In the genomic region with DNA sequence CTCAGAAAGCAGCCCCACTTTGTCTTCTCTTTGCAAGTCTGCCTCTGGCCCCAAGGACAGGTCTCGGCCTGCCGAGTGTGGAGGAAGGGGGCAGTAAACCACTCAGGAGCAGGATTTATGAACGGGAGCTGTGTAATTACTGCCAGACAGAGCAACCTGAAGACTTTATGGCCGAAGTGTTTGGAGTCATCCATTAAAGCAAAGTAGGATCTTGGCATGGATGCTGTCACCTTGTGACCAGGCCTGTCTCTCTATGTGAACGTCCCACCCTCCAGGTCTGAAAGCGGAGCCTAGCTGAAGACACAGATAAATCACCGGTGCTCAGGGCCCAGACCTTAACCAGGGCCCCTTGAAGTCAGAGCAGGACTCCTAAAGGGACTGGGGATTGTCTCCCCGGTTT, we compare ENCODE assay signal across 21 mouse cellular contexts.
DNase-seq lines count a peak whose midpoint lies in the region; ATAC-seq lines count a peak whose summit lies in the region.
"Had no signal": no experiment of that assay in that cellular context is flagged by ENCODE, and none has a peak within 500 bp of the region (broad histone marks: within the 10 kb centered on the region; RNA-seq: fewer than 3 reads in every experiment).

No protein-coding gene starts in this region.

- 13% methylated on average over 8 of the region's 8 CpGs for WGBS in kidney, embryonic 14.5 days
- 0% methylated on average over 8 of the region's 8 CpGs for WGBS in limb, embryonic 11.5 days

- peaks cover 7% of the 10 kb centered on the region; the same call in 1 of the 2 replicates for H3K4me1 ChIP-seq in kidney, embryonic 14.5 days (ENCODE audit: control insufficient read depth, insufficient read depth, low read length)
- H3K4me1 ChIP-seq in limb, embryonic 11.5 days (ENCODE audit: control insufficient read depth, insufficient read depth, low read length) = peaks cover 9% of the 10 kb centered on the region; the same call in 1 of the 2 replicates
- H3K4me1 ChIP-seq: heart, embryonic 12.5 days; liver, embryonic 12.5 days; midbrain, embryonic 12.5 days; stomach, embryonic 15.5 days had no signal

- no peaks in the 10 kb centered on the region for H3K27me3 ChIP-seq in kidney, embryonic 14.5 days (ENCODE audit: control insufficient read depth, insufficient read depth, low read length)
- H3K27me3 ChIP-seq in limb, embryonic 11.5 days (ENCODE audit: control insufficient read depth, insufficient read depth, low read length) = no peaks in the 10 kb centered on the region
- H3K27me3 ChIP-seq: embryonic facial prominence, embryonic 15.5 days; heart, embryonic 12.5 days; liver, embryonic 12.5 days; midbrain, embryonic 12.5 days; stomach, embryonic 15.5 days had no signal

- H3K27ac ChIP-seq in kidney, embryonic 14.5 days (ENCODE audit: low read depth, low read length) = no peak overlapping the region
- H3K27ac ChIP-seq in limb, embryonic 11.5 days (replicated peaks; ENCODE audit: low read depth, low read length) = peak overlapping the region; percentile 62
- H3K27ac ChIP-seq: embryonic facial prominence, embryonic 15.5 days; liver, embryonic 12.5 days; midbrain, embryonic 12.5 days; stomach, embryonic 15.5 days had no signal

- no peaks in the 10 kb centered on the region for H3K9me3 ChIP-seq in kidney, embryonic 14.5 days (ENCODE audit: control insufficient read depth, low read length)
- H3K9me3 ChIP-seq in limb, embryonic 11.5 days (ENCODE audit: control insufficient read depth, low read length) = no peaks in the 10 kb centered on the region
- H3K9me3 ChIP-seq: embryonic facial prominence, embryonic 15.5 days; forebrain, embryonic 10.5 days; heart, embryonic 12.5 days; liver, embryonic 12.5 days; midbrain, embryonic 12.5 days; stomach, embryonic 15.5 days had no signal

- H3K4me2 ChIP-seq in kidney, embryonic 14.5 days (replicated peaks; ENCODE audit: low read depth, low read length) = no peak overlapping the region
- H3K4me2 ChIP-seq in limb, embryonic 11.5 days (ENCODE audit: low read depth, severe bottlenecking) = no peak overlapping the region
- H3K4me2 ChIP-seq: embryonic facial prominence, embryonic 15.5 days; heart, embryonic 12.5 days; liver, embryonic 12.5 days; lung, embryonic 14.5 days; midbrain, embryonic 12.5 days; stomach, embryonic 15.5 days had no signal

- peak; percentile 90 for ATAC-seq in kidney, embryonic 14.5 days (ENCODE audit: low FRiP score, low TSS enrichment)
- ATAC-seq in limb, embryonic 11.5 days (ENCODE audit: insufficient number of reproducible peaks, low FRiP score, low TSS enrichment, low read depth) = 0 out of 2 replicates have a peak, but pooled peaks have one; percentile 60
- ATAC-seq: liver, embryonic 12.5 days had no signal

- H3K36me3 ChIP-seq in kidney, embryonic 14.5 days (ENCODE audit: control insufficient read depth, insufficient read depth, low read length) = no peaks in the 10 kb centered on the region
- H3K36me3 ChIP-seq in limb, embryonic 11.5 days (ENCODE audit: control insufficient read depth, insufficient read depth, low read length) = no peaks in the 10 kb centered on the region
- H3K36me3 ChIP-seq: embryonic facial prominence, embryonic 15.5 days; forebrain, embryonic 10.5 days; heart, embryonic 12.5 days; liver, embryonic 12.5 days; midbrain, embryonic 12.5 days; stomach, embryonic 15.5 days had no signal

- no peak overlapping the region for H3K4me3 ChIP-seq in kidney, embryonic 14.5 days (ENCODE audit: low read length)
- H3K4me3 ChIP-seq in limb, embryonic 11.5 days (ENCODE audit: low read depth, low read length) = no peak overlapping the region
- H3K4me3 ChIP-seq: embryonic facial prominence, embryonic 15.5 days; forebrain, embryonic 10.5 days; heart, embryonic 12.5 days; liver, embryonic 12.5 days; midbrain, embryonic 12.5 days; myocyte; stomach, embryonic 15.5 days had no signal

- no peak for DNase-seq in kidney, postnatal 25 days
- peak; percentile 52 to 58 for DNase-seq in urinary bladder, postnatal 36 days (ENCODE audit: low spot score in 2 of 2)
- DNase-seq in urinary bladder, postnatal 4 days (ENCODE audit: low spot score in 2 of 2) = no peak
- peak; percentile 78 for DNase-seq in limb, embryonic 11.5 days (ENCODE audit: low spot score)
- no peak for DNase-seq in layer of hippocampus, adult 18-20 months (ENCODE audit: low spot score in 2 of 2)
- no peak for DNase-seq in layer of hippocampus, adult 9-10 months (ENCODE audit: low spot score)
- DNase-seq: adrenal gland, postnatal 14 days; cerebellum, adult 18-20 months; cerebellum, postnatal 36 days; gastrocnemius, postnatal 25 days; layer of hippocampus, postnatal 36 days; lung, embryonic 14.5 days; lung, postnatal 4 days had no signal

- no peak overlapping the region for H3K9ac ChIP-seq in kidney, embryonic 14.5 days (ENCODE audit: low read depth, low read length)
- H3K9ac ChIP-seq in limb, embryonic 11.5 days (ENCODE audit: low read length) = no peak overlapping the region
- H3K9ac ChIP-seq: embryonic facial prominence, embryonic 15.5 days; heart, embryonic 12.5 days; liver, embryonic 12.5 days; lung, embryonic 14.5 days; midbrain, embryonic 12.5 days; stomach, embryonic 15.5 days had no signal

Comparison
In these comparisons a context has a peak if more than half of its experiments do, and no peak if none do; other contexts are left out.
1. DNase-seq: peak in urinary bladder, postnatal 36 days (2 of 2) and limb, embryonic 11.5 days (single experiment); none in kidney, postnatal 25 days (0 of 2), urinary bladder, postnatal 4 days (0 of 2), layer of hippocampus, adult 18-20 months (0 of 2) and layer of hippocampus, adult 9-10 months (single experiment).